Mouse (Mus musculus): ENCODE data around the gene Nup188. TPM values are rescaled to one million over a fixed set of nuclear protein-coding genes. Genes with fewer than 3 reads are reported as not detected.

The Nup188 gene
- polyA plus RNA-seq, 1 experiment from 2014 or later, result 25.7 TPM

- peaks cover 80% of the 10 kb centered on the region for H3K36me3 ChIP-seq
- ATAC-seq (ENCODE audit: extremely low read depth, insufficient number of reproducible peaks, low FRiP score, low TSS enrichment), result no peak
- 87% methylated on average over 5 of the region's 5 CpGs for WGBS
Observed at GRCm38 (mm10) chr2:30299966-30300365, 13.8 kb downstream of the Nup188 start.

GRCm38 (mm10) chr2:30306087-30306486 lies 19.9 kb downstream of the Nup188 start:
- H3K27me3 ChIP-seq (replicated peaks), result no peaks in the 10 kb centered on the region
- 94% methylated on average over 7 of the region's 7 CpGs for WGBS
- no peak for ATAC-seq (ENCODE audit: extremely low read depth, insufficient number of reproducible peaks, low FRiP score, low TSS enrichment)
- no peak overlapping the region for H3K9ac ChIP-seq
- no peak overlapping the region for H3K4me2 ChIP-seq
- H3K9me3 ChIP-seq, result no peaks in the 10 kb centered on the region
- H3K4me1 ChIP-seq, result no peaks in the 10 kb centered on the region
- no peak overlapping the region for H3K4me3 ChIP-seq
- no peak overlapping the region for H3K27ac ChIP-seq (replicated peaks)
- peaks cover 100% of the 10 kb centered on the region for H3K36me3 ChIP-seq

More at GRCm38 (mm10) chr2:30299966-30300365, 13.8 kb downstream of the Nup188 start:
- Histone ChIP-seq H3K4me1 (peaks cover 1% of the 10 kb centered on the region), H3K4me2 (no peak overlapping the region), H3K4me3 (no peak overlapping the region), H3K27ac (replicated peaks) (no peak overlapping the region), H3K9ac (no peak overlapping the region), H3K9me3 (no peaks in the 10 kb centered on the region), H3K27me3 (replicated peaks) (no peaks in the 10 kb centered on the region)

- ATAC-seq (ENCODE audit: extremely low read depth, insufficient number of reproducible peaks, low FRiP score, low TSS enrichment), result no peak
- Histone ChIP-seq H3K4me3 (no peak overlapping the region), H3K27ac (replicated peaks) (no peak overlapping the region), H3K9me3 (no peaks in the 10 kb centered on the region), H3K27me3 (replicated peaks) (no peaks in the 10 kb centered on the region), H3K4me1 (no peaks in the 10 kb centered on the region), H3K36me3 (peaks cover 99% of the 10 kb centered on the region), H3K4me2 (no peak overlapping the region), H3K9ac (no peak overlapping the region)
- 77% methylated on average over 3 of the region's 3 CpGs for WGBS
Observed at GRCm38 (mm10) chr2:30309351-30309750, 23.2 kb downstream of the Nup188 start.

- H3K9ac ChIP-seq, result no peak overlapping the region
- no peaks in the 10 kb centered on the region for H3K27me3 ChIP-seq (replicated peaks)
- WGBS, result 98% methylated on average over 2 of the region's 2 CpGs
- no peak overlapping the region for H3K27ac ChIP-seq (replicated peaks)
- no peaks in the 10 kb centered on the region for H3K4me1 ChIP-seq
- no peaks in the 10 kb centered on the region for H3K9me3 ChIP-seq
- ATAC-seq (ENCODE audit: extremely low read depth, insufficient number of reproducible peaks, low FRiP score, low TSS enrichment), result no peak
- H3K4me2 ChIP-seq, result no peak overlapping the region
- H3K36me3 ChIP-seq, result peaks cover 99% of the 10 kb centered on the region
- H3K4me3 ChIP-seq, result no peak overlapping the region
Observed at GRCm38 (mm10) chr2:30311481-30311880, 25.3 kb downstream of the Nup188 start.

GRCm38 (mm10) chr2:30316136-30316535 lies 29.9 kb downstream of the Nup188 start:
- ATAC-seq (ENCODE audit: extremely low read depth, insufficient number of reproducible peaks, low FRiP score, low TSS enrichment), result no peak
- Histone ChIP-seq H3K36me3 (peaks cover 98% of the 10 kb centered on the region), H3K27me3 (replicated peaks) (no peaks in the 10 kb centered on the region)

GRCm38 (mm10) chr2:30316955-30317354 lies 30.8 kb downstream of the Nup188 start:
- Histone ChIP-seq H3K9ac (no peak overlapping the region), H3K36me3 (peaks cover 99% of the 10 kb centered on the region), H3K4me3 (no peak overlapping the region), H3K27ac (replicated peaks) (no peak overlapping the region), H3K9me3 (no peaks in the 10 kb centered on the region), H3K27me3 (replicated peaks) (no peaks in the 10 kb centered on the region), H3K4me2 (no peak overlapping the region), H3K4me1 (no peaks in the 10 kb centered on the region)
- ATAC-seq (ENCODE audit: extremely low read depth, insufficient number of reproducible peaks, low FRiP score, low TSS enrichment), result no peak
- 91% methylated on average over 5 of the region's 5 CpGs for WGBS

More at GRCm38 (mm10) chr2:30316136-30316535, 29.9 kb downstream of the Nup188 start:
- no peaks in the 10 kb centered on the region for H3K4me1 ChIP-seq
- no peak overlapping the region for H3K27ac ChIP-seq (replicated peaks)
- no peak overlapping the region for H3K9ac ChIP-seq
- no peak overlapping the region for H3K4me3 ChIP-seq
- H3K9me3 ChIP-seq, result no peaks in the 10 kb centered on the region
- H3K4me2 ChIP-seq, result no peak overlapping the region
- WGBS, result 94% methylated on average over 4 of the region's 4 CpGs

GRCm38 (mm10) chr2:30319260-30319659 lies 33.1 kb downstream of the Nup188 start:
- Histone ChIP-seq H3K4me2 (no peak overlapping the region), H3K36me3 (peaks cover 99% of the 10 kb centered on the region), H3K4me1 (no peaks in the 10 kb centered on the region), H3K9ac (no peak overlapping the region), H3K27ac (replicated peaks) (no peak overlapping the region), H3K9me3 (no peaks in the 10 kb centered on the region), H3K4me3 (no peak overlapping the region), H3K27me3 (replicated peaks) (no peaks in the 10 kb centered on the region)
- no peak for ATAC-seq (ENCODE audit: extremely low read depth, insufficient number of reproducible peaks, low FRiP score, low TSS enrichment)
- WGBS, result 80% methylated on average over 4 of the region's 4 CpGs

GRCm38 (mm10) chr2:30323111-30323510 lies 36.9 kb downstream of the Nup188 start:
- no peak overlapping the region for H3K4me3 ChIP-seq
- no peaks in the 10 kb centered on the region for H3K27me3 ChIP-seq (replicated peaks)
- H3K4me2 ChIP-seq, result no peak overlapping the region
- 86% methylated on average over 7 of the region's 7 CpGs for WGBS
- H3K27ac ChIP-seq (replicated peaks), result no peak overlapping the region
- ATAC-seq (ENCODE audit: extremely low read depth, insufficient number of reproducible peaks, low FRiP score, low TSS enrichment), result no peak
- no peaks in the 10 kb centered on the region for H3K4me1 ChIP-seq
- no peak overlapping the region for H3K9ac ChIP-seq
- no peaks in the 10 kb centered on the region for H3K9me3 ChIP-seq
- peaks cover 99% of the 10 kb centered on the region for H3K36me3 ChIP-seq

- Histone ChIP-seq H3K36me3 (peaks cover 98% of the 10 kb centered on the region), H3K27ac (replicated peaks) (no peak overlapping the region)
- 87% methylated on average over 5 of the region's 5 CpGs for WGBS
Observed at GRCm38 (mm10) chr2:30325296-30325695, 39.1 kb downstream of the Nup188 start.

GRCm38 (mm10) chr2:30327276-30327675 lies 41.1 kb downstream of the Nup188 start:
- WGBS, result 84% methylated on average over 7 of the region's 7 CpGs

More at GRCm38 (mm10) chr2:30325296-30325695, 39.1 kb downstream of the Nup188 start:
- Histone ChIP-seq H3K4me2 (no peak overlapping the region), H3K9ac (no peak overlapping the region), H3K9me3 (no peaks in the 10 kb centered on the region), H3K27me3 (replicated peaks) (no peaks in the 10 kb centered on the region), H3K4me1 (no peaks in the 10 kb centered on the region), H3K4me3 (no peak overlapping the region)
- ATAC-seq (ENCODE audit: extremely low read depth, insufficient number of reproducible peaks, low FRiP score, low TSS enrichment), result no peak

GRCm38 (mm10) chr2:30328791-30329190 lies 42.6 kb downstream of the Nup188 start:
- 90% methylated on average over 3 of the region's 3 CpGs for WGBS
- Histone ChIP-seq H3K4me2 (no peak overlapping the region), H3K36me3 (peaks cover 98% of the 10 kb centered on the region), H3K4me3 (no peak overlapping the region), H3K9ac (no peak overlapping the region), H3K27ac (replicated peaks) (no peak overlapping the region), H3K27me3 (replicated peaks) (no peaks in the 10 kb centered on the region), H3K9me3 (no peaks in the 10 kb centered on the region), H3K4me1 (no peaks in the 10 kb centered on the region)
- ATAC-seq (ENCODE audit: extremely low read depth, insufficient number of reproducible peaks, low FRiP score, low TSS enrichment), result no peak

More at GRCm38 (mm10) chr2:30327276-30327675, 41.1 kb downstream of the Nup188 start:
- Histone ChIP-seq H3K4me1 (no peaks in the 10 kb centered on the region), H3K4me2 (no peak overlapping the region), H3K9me3 (no peaks in the 10 kb centered on the region), H3K4me3 (no peak overlapping the region), H3K27me3 (replicated peaks) (no peaks in the 10 kb centered on the region), H3K36me3 (peaks cover 98% of the 10 kb centered on the region), H3K27ac (replicated peaks) (no peak overlapping the region), H3K9ac (no peak overlapping the region)
- ATAC-seq (ENCODE audit: extremely low read depth, insufficient number of reproducible peaks, low FRiP score, low TSS enrichment), result no peak

- H3K27ac ChIP-seq (replicated peaks), result no peak overlapping the region
- H3K4me2 ChIP-seq, result no peak overlapping the region
- no peaks in the 10 kb centered on the region for H3K9me3 ChIP-seq
- H3K27me3 ChIP-seq (replicated peaks), result no peaks in the 10 kb centered on the region
- H3K4me3 ChIP-seq, result no peak overlapping the region
- WGBS, result 95% methylated on average over 2 of the region's 2 CpGs
- ATAC-seq (ENCODE audit: extremely low read depth, insufficient number of reproducible peaks, low FRiP score, low TSS enrichment), result no peak
- H3K36me3 ChIP-seq, result peaks cover 98% of the 10 kb centered on the region
- no peak overlapping the region for H3K9ac ChIP-seq
- H3K4me1 ChIP-seq, result no peaks in the 10 kb centered on the region
Observed at GRCm38 (mm10) chr2:30335324-30335723, 49.1 kb downstream of the Nup188 start.

Measured in heart, embryonic 13.5 days (tissue).